Comparison of ENCODE assay signal across 23 mouse cellular contexts in genomic region chr4:139120281-139120814, GRCm38 (mm10). TPM values are rescaled to one million over a fixed set of nuclear protein-coding genes. Genes with fewer than 3 reads are reported as not detected.
DNase-seq lines count a peak whose midpoint lies in the region; ATAC-seq lines count a peak whose summit lies in the region.
"Had no signal": no experiment of that assay in that cellular context is flagged by ENCODE, and none has a peak within 500 bp of the region (broad histone marks: within the 10 kb centered on the region; RNA-seq: fewer than 3 reads in every experiment).

No protein-coding gene starts in this region.

- DNase-seq in embryonic facial prominence, embryonic 10.5 days (ENCODE audit: low spot score) = no peak
- no peak for DNase-seq in kidney, postnatal 36 days
- no peak for DNase-seq in lung, postnatal 25 days (ENCODE audit: low spot score)
- no peak for DNase-seq in hindbrain, embryonic 10.5 days (ENCODE audit: low spot score)
- DNase-seq: adrenal gland, postnatal 10 days; B cell, adult 2 months; cerebellum, adult 11-12 months; cerebellum, adult 9-10 months; cerebellum, postnatal 25 days; gastrocnemius, postnatal 36 days; heart, adult 11 months; heart, postnatal 10 days; heart, postnatal 4 days had no signal

- no peaks in the 10 kb centered on the region for H3K36me3 ChIP-seq in embryonic facial prominence, embryonic 13.5 days
- 0 out of 2 replicates have a peak, but pooled peaks cover 11% of the 10 kb centered on the region for H3K36me3 ChIP-seq in embryonic facial prominence, embryonic 10.5 days (replicated peaks)
- no peaks in the 10 kb centered on the region for H3K36me3 ChIP-seq in kidney, embryonic 16.5 days (ENCODE audit: insufficient read depth, low read length)
- H3K36me3 ChIP-seq in lung, embryonic 16.5 days (ENCODE audit: control insufficient read depth, insufficient read depth, low read length) = no peaks in the 10 kb centered on the region
- H3K36me3 ChIP-seq in hindbrain, embryonic 10.5 days = no peaks in the 10 kb centered on the region; the same call in 1 of the 2 replicates
- H3K36me3 ChIP-seq: forebrain, embryonic 15.5 days; hindbrain, embryonic 13.5 days had no signal

- peak overlapping the region; percentile 78 for H3K27ac ChIP-seq in embryonic facial prominence, embryonic 13.5 days
- no peak overlapping the region for H3K27ac ChIP-seq in embryonic facial prominence, embryonic 10.5 days (replicated peaks)
- peak overlapping the region; percentile 31; the same call in 1 of the 2 replicates for H3K27ac ChIP-seq in kidney, embryonic 16.5 days (ENCODE audit: low read length)
- peak overlapping the region; percentile 73 for H3K27ac ChIP-seq in lung, embryonic 16.5 days (ENCODE audit: low read length)
- H3K27ac ChIP-seq in hindbrain, embryonic 10.5 days = no peak overlapping the region
- H3K27ac ChIP-seq: forebrain, embryonic 15.5 days; heart, embryonic 10.5 days; hindbrain, embryonic 13.5 days; hindbrain, postnatal 0 days had no signal

- H3K9me3 ChIP-seq in embryonic facial prominence, embryonic 13.5 days = 0 out of 2 replicates have a peak, but pooled peaks cover 3% of the 10 kb centered on the region
- H3K9me3 ChIP-seq in embryonic facial prominence, embryonic 10.5 days = 0 out of 2 replicates have a peak, but pooled peaks cover 5% of the 10 kb centered on the region
- no peaks in the 10 kb centered on the region for H3K9me3 ChIP-seq in kidney, embryonic 16.5 days (ENCODE audit: low read length)
- H3K9me3 ChIP-seq in lung, embryonic 16.5 days (ENCODE audit: control insufficient read depth, low read length) = 0 out of 2 replicates have a peak, but pooled peaks cover 3% of the 10 kb centered on the region
- H3K9me3 ChIP-seq in hindbrain, embryonic 10.5 days = no peaks in the 10 kb centered on the region
- H3K9me3 ChIP-seq: forebrain, embryonic 15.5 days; G1E; heart, embryonic 10.5 days; hindbrain, embryonic 13.5 days had no signal

- peak overlapping the region; percentile 9 for H3K4me2 ChIP-seq in embryonic facial prominence, embryonic 13.5 days
- H3K4me2 ChIP-seq in kidney, embryonic 16.5 days (replicated peaks; ENCODE audit: low read depth, low read length) = no peak overlapping the region
- peak overlapping the region; percentile 12; the same call in 1 of the 2 replicates for H3K4me2 ChIP-seq in lung, embryonic 16.5 days (ENCODE audit: low read depth, low read length)
- H3K4me2 ChIP-seq: forebrain, embryonic 15.5 days; hindbrain, embryonic 13.5 days had no signal

- 50% methylated on average over 4 of the region's 4 CpGs for WGBS in embryonic facial prominence, embryonic 13.5 days
- WGBS in embryonic facial prominence, embryonic 10.5 days = 88% methylated on average over 4 of the region's 4 CpGs
- 44% methylated on average over 4 of the region's 4 CpGs for WGBS in kidney, embryonic 16.5 days
- WGBS in lung, embryonic 16.5 days = 44% methylated on average over 4 of the region's 4 CpGs
- 93% methylated on average over 4 of the region's 4 CpGs for WGBS in hindbrain, embryonic 10.5 days

- no peaks in the 10 kb centered on the region for H3K27me3 ChIP-seq in embryonic facial prominence, embryonic 13.5 days
- no peaks in the 10 kb centered on the region for H3K27me3 ChIP-seq in embryonic facial prominence, embryonic 10.5 days (replicated peaks; ENCODE audit: low read depth, poor library complexity, severe bottlenecking)
- no peaks in the 10 kb centered on the region for H3K27me3 ChIP-seq in kidney, embryonic 16.5 days (ENCODE audit: insufficient read depth, low read length)
- no peaks in the 10 kb centered on the region for H3K27me3 ChIP-seq in lung, embryonic 16.5 days (ENCODE audit: control insufficient read depth, insufficient read depth, low read depth, low read length)
- no peaks in the 10 kb centered on the region for H3K27me3 ChIP-seq in hindbrain, embryonic 10.5 days (ENCODE audit: insufficient read depth, poor library complexity, severe bottlenecking)
- H3K27me3 ChIP-seq: forebrain, embryonic 15.5 days; hindbrain, embryonic 13.5 days had no signal

- no peak for ATAC-seq in embryonic facial prominence, embryonic 13.5 days (ENCODE audit: insufficient number of reproducible peaks, insufficient read depth, low FRiP score, low TSS enrichment, low read depth)
- ATAC-seq in kidney, embryonic 16.5 days (ENCODE audit: low FRiP score, low TSS enrichment) = no peak
- peak; percentile 80 for ATAC-seq in lung, embryonic 16.5 days (ENCODE audit: low read depth)
- ATAC-seq: CD4-positive, CD25-positive, alpha-beta regulatory T cell, adult 4 months; forebrain, embryonic 15.5 days; hindbrain, postnatal 0 days had no signal

- H3K4me3 ChIP-seq in embryonic facial prominence, embryonic 13.5 days = no peak overlapping the region
- H3K4me3 ChIP-seq in embryonic facial prominence, embryonic 10.5 days = no peak overlapping the region
- H3K4me3 ChIP-seq in kidney, embryonic 16.5 days (ENCODE audit: low read length) = no peak overlapping the region
- H3K4me3 ChIP-seq in lung, embryonic 16.5 days (ENCODE audit: low read length) = no peak overlapping the region
- no peak overlapping the region for H3K4me3 ChIP-seq in hindbrain, embryonic 10.5 days
- H3K4me3 ChIP-seq: forebrain, embryonic 15.5 days; heart, embryonic 10.5 days; hindbrain, embryonic 13.5 days had no signal

- peaks cover 41% of the 10 kb centered on the region for H3K4me1 ChIP-seq in embryonic facial prominence, embryonic 13.5 days
- peaks cover 12% of the 10 kb centered on the region for H3K4me1 ChIP-seq in embryonic facial prominence, embryonic 10.5 days
- H3K4me1 ChIP-seq in kidney, embryonic 16.5 days (ENCODE audit: insufficient read depth, low read length) = peaks cover 24% of the 10 kb centered on the region
- H3K4me1 ChIP-seq in lung, embryonic 16.5 days (replicated peaks; ENCODE audit: control insufficient read depth, insufficient read depth, low read length) = peaks cover 22% of the 10 kb centered on the region
- 0 out of 2 replicates have a peak, but pooled peaks cover 4% of the 10 kb centered on the region for H3K4me1 ChIP-seq in hindbrain, embryonic 10.5 days (replicated peaks)
- H3K4me1 ChIP-seq: hindbrain, embryonic 13.5 days had no signal

- no peak overlapping the region for H3K9ac ChIP-seq in embryonic facial prominence, embryonic 13.5 days
- H3K9ac ChIP-seq in kidney, embryonic 16.5 days (replicated peaks; ENCODE audit: low read length) = no peak overlapping the region
- H3K9ac ChIP-seq in lung, embryonic 16.5 days (ENCODE audit: low read length) = no peak overlapping the region
- H3K9ac ChIP-seq: forebrain, embryonic 15.5 days; hindbrain, embryonic 13.5 days had no signal

RNA-seq across cellular contexts. Expression of gene Minos1, which starts 10.6 kb away (rescaled TPM):
- 459 and 517 TPM in 2 replicates for polyA plus RNA-seq in embryonic facial prominence, embryonic 13.5 days (2015; fragmentation: Nextera tagmentation; extraction: Ambion mirVana)
- 431 and 444 TPM in 2 replicates for polyA plus RNA-seq in embryonic facial prominence, embryonic 10.5 days (2016; fragmentation: Nextera tagmentation; extraction: Ambion mirVana)
- polyA plus RNA-seq in kidney, embryonic 16.5 days (2015; fragmentation: Nextera tagmentation; extraction: Ambion mirVana) = 470 and 478 TPM in 2 replicates
- polyA plus RNA-seq in lung, embryonic 16.5 days (2015; fragmentation: Nextera tagmentation; extraction: Ambion mirVana) = 548 and 571 TPM in 2 replicates
- 377 and 428 TPM in 2 replicates for polyA plus RNA-seq in hindbrain, embryonic 10.5 days (2016; fragmentation: Nextera tagmentation; extraction: Ambion mirVana)

RNA-seq across cellular contexts. Expression of gene Nbl1, which starts 27.6 kb away (rescaled TPM):
- polyA plus RNA-seq in embryonic facial prominence, embryonic 13.5 days (2015; fragmentation: Nextera tagmentation; extraction: Ambion mirVana) = 144 and 187 TPM in 2 replicates
- polyA plus RNA-seq in embryonic facial prominence, embryonic 10.5 days (2016; fragmentation: Nextera tagmentation; extraction: Ambion mirVana) = 51.7 and 80.8 TPM in 2 replicates
- 27.6 and 31.1 TPM in 2 replicates for polyA plus RNA-seq in kidney, embryonic 16.5 days (2015; fragmentation: Nextera tagmentation; extraction: Ambion mirVana)
- polyA plus RNA-seq in lung, embryonic 16.5 days (2015; fragmentation: Nextera tagmentation; extraction: Ambion mirVana) = 57.4 and 70.9 TPM in 2 replicates
- polyA plus RNA-seq in hindbrain, embryonic 10.5 days (2016; fragmentation: Nextera tagmentation; extraction: Ambion mirVana) = 12.3 and 17.2 TPM in 2 replicates

RNA-seq across cellular contexts. Expression of gene Htr6, which starts 45.0 kb away (rescaled TPM):
- 0.22 and 0.51 TPM in 2 replicates for polyA plus RNA-seq in embryonic facial prominence, embryonic 13.5 days (2015; fragmentation: Nextera tagmentation; extraction: Ambion mirVana)
- 0.23 and 0.26 TPM in 2 replicates for polyA plus RNA-seq in embryonic facial prominence, embryonic 10.5 days (2016; fragmentation: Nextera tagmentation; extraction: Ambion mirVana)
- polyA plus RNA-seq in kidney, embryonic 16.5 days (2015; fragmentation: Nextera tagmentation; extraction: Ambion mirVana) = 0.12 and 0.15 TPM in 2 replicates
- polyA plus RNA-seq in lung, embryonic 16.5 days (2015; fragmentation: Nextera tagmentation; extraction: Ambion mirVana) = not detected in 2 replicates
- 0.08 TPM in 1 of 2 replicates, not detected in the other for polyA plus RNA-seq in hindbrain, embryonic 10.5 days (2016; fragmentation: Nextera tagmentation; extraction: Ambion mirVana)
- polyA plus RNA-seq: CD4-positive, CD25-positive, alpha-beta regulatory T cell, adult 4 months; G1E; heart, embryonic 10.5 days; heart, embryonic 14.5 days had no signal

Comparison
In these comparisons a context has a peak if more than half of its experiments do, and no peak if none do; other contexts are left out.
1. H3K27ac ChIP-seq: peak in embryonic facial prominence, embryonic 13.5 days (single experiment), kidney, embryonic 16.5 days (single experiment) and lung, embryonic 16.5 days (single experiment); none in embryonic facial prominence, embryonic 10.5 days (single experiment) and hindbrain, embryonic 10.5 days (single experiment).